Comparison of ENCODE assay signal across 9 mouse cellular contexts in the genomic region with DNA sequence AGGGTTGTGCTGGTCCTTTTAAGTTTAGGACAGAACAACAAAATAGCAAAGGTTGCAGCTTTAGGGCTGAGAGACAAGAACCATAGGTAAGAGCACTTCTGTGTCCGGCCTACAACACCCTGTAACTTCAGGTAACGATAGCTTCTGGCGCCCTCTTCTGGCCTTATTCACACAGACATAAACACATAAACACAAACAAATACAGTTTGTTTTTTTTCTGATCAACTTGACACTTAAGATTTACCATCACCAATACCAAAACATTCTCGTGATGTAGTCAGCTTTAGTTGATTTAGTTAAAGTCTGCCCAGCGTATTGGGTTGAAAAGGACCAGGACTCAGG. TPM values are rescaled to one million over a fixed set of nuclear protein-coding genes. Genes with fewer than 3 reads are reported as not detected.
DNase-seq lines count a peak whose midpoint lies in the region; ATAC-seq and TF ChIP-seq lines count a peak whose summit lies in the region.
"Had no signal": no experiment of that assay in that cellular context is flagged by ENCODE, and none has a peak within 500 bp of the region (broad histone marks: within the 10 kb centered on the region; RNA-seq: fewer than 3 reads in every experiment).

No protein-coding gene starts in this region.

- peak; percentile 17 for DNase-seq in adrenal gland, postnatal 25 days
- no peak for DNase-seq in adrenal gland, adult 8-10 months
- DNase-seq in liver, adult 2 months (ENCODE audit: extremely low read depth, low read depth, low spot score), result peak; percentile 61
- no peak for DNase-seq in liver, embryonic 11.5 days (ENCODE audit: low spot score)
- no peak for DNase-seq in hindbrain, embryonic 14.5 days (ENCODE audit: low spot score)
- DNase-seq in cerebellum, adult 2 months, result no peak

- no peaks in the 10 kb centered on the region for H3K79me2 ChIP-seq in liver, adult 2 months (ENCODE audit: control insufficient read depth, insufficient read depth, low read length)

- H3K36me3 ChIP-seq in liver, adult 2 months (ENCODE audit: control insufficient read depth, insufficient read depth, low read length), result no peaks in the 10 kb centered on the region
- no peaks in the 10 kb centered on the region for H3K36me3 ChIP-seq in liver, embryonic 11.5 days (ENCODE audit: control insufficient read depth, insufficient read depth, low read length)
- peaks cover 43% of the 10 kb centered on the region for H3K36me3 ChIP-seq in hindbrain, embryonic 14.5 days (replicated peaks; ENCODE audit: control insufficient read depth, insufficient read depth)
- H3K36me3 ChIP-seq: stomach, embryonic 15.5 days had no signal

- H3K9me3 ChIP-seq in liver, embryonic 11.5 days (ENCODE audit: control insufficient read depth, low read length), result no peaks in the 10 kb centered on the region
- H3K9me3 ChIP-seq in hindbrain, embryonic 14.5 days (ENCODE audit: control insufficient read depth, low read length), result no peaks in the 10 kb centered on the region
- H3K9me3 ChIP-seq: stomach, embryonic 15.5 days had no signal

- H3K4me2 ChIP-seq in liver, embryonic 11.5 days, result no peak overlapping the region
- no peak overlapping the region for H3K4me2 ChIP-seq in hindbrain, embryonic 14.5 days (replicated peaks)
- H3K4me2 ChIP-seq: stomach, embryonic 15.5 days had no signal

- no peak overlapping the region for H3K4me3 ChIP-seq in liver, adult 2 months (ENCODE audit: insufficient read depth, low read depth, low read length)
- H3K4me3 ChIP-seq in liver, embryonic 11.5 days (ENCODE audit: low read depth, low read length), result no peak overlapping the region
- no peak overlapping the region for H3K4me3 ChIP-seq in hindbrain, embryonic 14.5 days (replicated peaks; ENCODE audit: low read length)
- no peak overlapping the region for H3K4me3 ChIP-seq in cerebellum, adult 2 months (replicated peaks; ENCODE audit: insufficient read depth, low read depth, low read length)
- H3K4me3 ChIP-seq: stomach, embryonic 15.5 days had no signal

- peak; percentile 36 for TF ChIP-seq CTCF in liver, adult 2 months (IDR thresholded peaks at IDR 0.05; ENCODE audit: low read depth, low read length)
- no peak for TF ChIP-seq CTCF in cerebellum, adult 2 months (IDR thresholded peaks at IDR 0.05; ENCODE audit: borderline replicate concordance, insufficient read depth, low read depth, low read length)

- ATAC-seq in liver, embryonic 11.5 days (replicated peaks; ENCODE audit: low FRiP score), result no peak
- ATAC-seq in erythroid progenitor cell, adult 5-6 weeks (replicated peaks; ENCODE audit: low FRiP score, poor library complexity, severe bottlenecking), result peak; percentile 77
- ATAC-seq in neutrophil, adult 5-6 weeks (ENCODE audit: extremely low read depth, insufficient number of reproducible peaks, low FRiP score, poor library complexity, severe bottlenecking), result peak; percentile 76
- no peak for ATAC-seq in hindbrain, embryonic 14.5 days (ENCODE audit: low FRiP score)

- H3K27me3 ChIP-seq in liver, adult 2 months (ENCODE audit: control insufficient read depth, insufficient read depth, low read length), result no peaks in the 10 kb centered on the region
- H3K27me3 ChIP-seq in liver, embryonic 11.5 days (replicated peaks; ENCODE audit: control insufficient read depth, insufficient read depth, low read length), result no peaks in the 10 kb centered on the region
- H3K27me3 ChIP-seq in hindbrain, embryonic 14.5 days (ENCODE audit: control insufficient read depth, insufficient read depth, low read length), result no peaks in the 10 kb centered on the region
- no peaks in the 10 kb centered on the region for H3K27me3 ChIP-seq in cerebellum, adult 2 months (ENCODE audit: control insufficient read depth, insufficient read depth, low read length)
- H3K27me3 ChIP-seq: stomach, embryonic 15.5 days had no signal

- no peak overlapping the region for H3K9ac ChIP-seq in liver, adult 2 months (ENCODE audit: low read depth, low read length)
- H3K9ac ChIP-seq in liver, embryonic 11.5 days (ENCODE audit: low read depth, low read length), result no peak overlapping the region
- H3K9ac ChIP-seq in hindbrain, embryonic 14.5 days, result no peak overlapping the region
- H3K9ac ChIP-seq: stomach, embryonic 15.5 days had no signal

- TF ChIP-seq POLR2A in liver, adult 2 months (IDR thresholded peaks at IDR 0.05; ENCODE audit: extremely low read depth, insufficient read depth, low read length), result no peak
- TF ChIP-seq POLR2A in cerebellum, adult 2 months (IDR thresholded peaks at IDR 0.05; ENCODE audit: borderline replicate concordance, insufficient read depth, low read length), result no peak

- H3K27ac ChIP-seq in liver, adult 2 months (replicated peaks; ENCODE audit: insufficient read depth, low read depth, low read length), result no peak overlapping the region
- H3K27ac ChIP-seq in liver, embryonic 11.5 days (ENCODE audit: low read depth, low read length), result no peak overlapping the region
- H3K27ac ChIP-seq in hindbrain, embryonic 14.5 days, result no peak overlapping the region
- H3K27ac ChIP-seq in cerebellum, adult 2 months (ENCODE audit: insufficient read depth, low read length), result no peak overlapping the region
- H3K27ac ChIP-seq: stomach, embryonic 15.5 days had no signal

- no peaks in the 10 kb centered on the region for H3K4me1 ChIP-seq in liver, adult 2 months (ENCODE audit: control insufficient read depth, insufficient read depth, low read length)
- H3K4me1 ChIP-seq in liver, embryonic 11.5 days (replicated peaks; ENCODE audit: control insufficient read depth, insufficient read depth, low read length), result no peaks in the 10 kb centered on the region
- H3K4me1 ChIP-seq in hindbrain, embryonic 14.5 days (replicated peaks; ENCODE audit: control insufficient read depth, insufficient read depth, low read length), result no peaks in the 10 kb centered on the region
- no peaks in the 10 kb centered on the region for H3K4me1 ChIP-seq in cerebellum, adult 2 months (ENCODE audit: control insufficient read depth, insufficient read depth, low read length)
- H3K4me1 ChIP-seq: stomach, embryonic 15.5 days had no signal

- 58% methylated on average over 5 of the region's 5 CpGs for WGBS in liver, adult 2 months
- 46% methylated on average over 5 of the region's 5 CpGs for WGBS in liver, embryonic 11.5 days
- 51% methylated on average over 5 of the region's 5 CpGs for WGBS in hindbrain, embryonic 14.5 days
- 40% methylated on average over 5 of the region's 5 CpGs for WGBS in cerebellum, adult 2 months

RNA-seq across cellular contexts. Expression of a gene that starts 10.6 kb away (rescaled TPM):
- total RNA-seq in adrenal gland, postnatal 25 days (2021), result 2.2 and 2.7 TPM in 2 replicates
- total RNA-seq in adrenal gland, adult 8-10 months (2022), result 1 to 10 TPM; 1.9 to 3.9 (median 2.4) TPM
- total RNA-seq in liver, adult 2 months (2014; rRNA removed), result 0.13 and 0.37 TPM in 2 replicates
- not detected in 2 replicates for polyA plus RNA-seq in liver, adult 2 months (2012; rRNA removed)
- polyA plus RNA-seq in liver, embryonic 11.5 days (2014; fragmentation: Nextera tagmentation; extraction: Ambion mirVana), result 1.2 and 1.4 TPM in 2 replicates
- total RNA-seq in erythroid progenitor cell, adult 5-6 weeks (2015; ENCODE audit: low replicate concordance), result not detected in 2 replicates
- total RNA-seq in erythroid progenitor cell, adult 5-6 weeks (2017; ENCODE audit: low replicate concordance), result 1.3 TPM in 1 of 2 replicates, not detected in the other
- 2.1 and 2.8 TPM in 2 replicates for total RNA-seq in neutrophil, adult 5-6 weeks (2017)
- polyA plus RNA-seq in hindbrain, embryonic 14.5 days (2014; fragmentation: Nextera tagmentation; extraction: Ambion mirVana), result 2.0 and 2.3 TPM in 2 replicates
- polyA plus RNA-seq in cerebellum, adult 2 months (2012; rRNA removed), result 2.2 and 2.4 TPM in 2 replicates

RNA-seq across cellular contexts. Expression of a gene that starts 10.6 kb away (rescaled TPM):
- total RNA-seq in adrenal gland, postnatal 25 days (2021), result 22.1 and 24.3 TPM in 2 replicates
- 10 to 100 TPM; 24.4 to 30.8 (median 25.5) TPM for total RNA-seq in adrenal gland, adult 8-10 months (2022)
- total RNA-seq in liver, adult 2 months (2014; rRNA removed), result 29.6 and 34.4 TPM in 2 replicates
- polyA plus RNA-seq in liver, adult 2 months (2012; rRNA removed), result 36.0 and 39.8 TPM in 2 replicates
- polyA plus RNA-seq in liver, embryonic 11.5 days (2014; fragmentation: Nextera tagmentation; extraction: Ambion mirVana), result 24.9 and 25.2 TPM in 2 replicates
- 10.5 and 10.9 TPM in 2 replicates for total RNA-seq in erythroid progenitor cell, adult 5-6 weeks (2015; ENCODE audit: low replicate concordance)
- 15.1 and 16.3 TPM in 2 replicates for total RNA-seq in erythroid progenitor cell, adult 5-6 weeks (2017; ENCODE audit: low replicate concordance)
- 43.6 and 44.2 TPM in 2 replicates for total RNA-seq in neutrophil, adult 5-6 weeks (2017)
- 40.2 and 47.0 TPM in 2 replicates for polyA plus RNA-seq in hindbrain, embryonic 14.5 days (2014; fragmentation: Nextera tagmentation; extraction: Ambion mirVana)
- 48.8 and 51.7 TPM in 2 replicates for polyA plus RNA-seq in cerebellum, adult 2 months (2012; rRNA removed)

RNA-seq across cellular contexts. Expression of a gene that starts 42.9 kb away (rescaled TPM):
- 14.8 and 16.8 TPM in 2 replicates for total RNA-seq in adrenal gland, postnatal 25 days (2021)
- 10 to 100 TPM; 11.4 to 16.6 (median 14.4) TPM for total RNA-seq in adrenal gland, adult 8-10 months (2022)
- 1.5 and 2.3 TPM in 2 replicates for total RNA-seq in liver, adult 2 months (2014; rRNA removed)
- polyA plus RNA-seq in liver, adult 2 months (2012; rRNA removed), result 0.22 and 0.46 TPM in 2 replicates
- 44.9 and 47.7 TPM in 2 replicates for polyA plus RNA-seq in liver, embryonic 11.5 days (2014; fragmentation: Nextera tagmentation; extraction: Ambion mirVana)
- total RNA-seq in erythroid progenitor cell, adult 5-6 weeks (2015; ENCODE audit: low replicate concordance), result 4.0 and 6.7 TPM in 2 replicates
- total RNA-seq in erythroid progenitor cell, adult 5-6 weeks (2017; ENCODE audit: low replicate concordance), result 1.6 and 12.1 TPM in 2 replicates
- total RNA-seq in neutrophil, adult 5-6 weeks (2017), result not detected in 2 replicates
- polyA plus RNA-seq in hindbrain, embryonic 14.5 days (2014; fragmentation: Nextera tagmentation; extraction: Ambion mirVana), result 106 and 112 TPM in 2 replicates
- 25.6 and 28.8 TPM in 2 replicates for polyA plus RNA-seq in cerebellum, adult 2 months (2012; rRNA removed)

RNA-seq across cellular contexts. Expression of a gene that starts 56.5 kb away (rescaled TPM):
- 70.4 and 72.7 TPM in 2 replicates for total RNA-seq in adrenal gland, postnatal 25 days (2021)
- total RNA-seq in adrenal gland, adult 8-10 months (2022), result 10 to 100 TPM; 53.1 to 68.6 (median 61.8) TPM
- 9.3 and 9.7 TPM in 2 replicates for total RNA-seq in liver, adult 2 months (2014; rRNA removed)
- polyA plus RNA-seq in liver, adult 2 months (2012; rRNA removed), result 0.91 and 1.3 TPM in 2 replicates
- polyA plus RNA-seq in liver, embryonic 11.5 days (2014; fragmentation: Nextera tagmentation; extraction: Ambion mirVana), result 98.3 and 110 TPM in 2 replicates
- 35.7 and 45.7 TPM in 2 replicates for total RNA-seq in erythroid progenitor cell, adult 5-6 weeks (2015; ENCODE audit: low replicate concordance)
- 49.0 and 72.4 TPM in 2 replicates for total RNA-seq in erythroid progenitor cell, adult 5-6 weeks (2017; ENCODE audit: low replicate concordance)
- 81.8 and 105 TPM in 2 replicates for total RNA-seq in neutrophil, adult 5-6 weeks (2017)
- 83.9 and 84.8 TPM in 2 replicates for polyA plus RNA-seq in hindbrain, embryonic 14.5 days (2014; fragmentation: Nextera tagmentation; extraction: Ambion mirVana)
- polyA plus RNA-seq in cerebellum, adult 2 months (2012; rRNA removed), result 23.2 and 24.0 TPM in 2 replicates

Comparison
In these comparisons a context has a peak if more than half of its experiments do, and no peak if none do; other contexts are left out.
1. DNase-seq: peak in adrenal gland, postnatal 25 days (single experiment) and liver, adult 2 months (single experiment); none in adrenal gland, adult 8-10 months (single experiment), liver, embryonic 11.5 days (single experiment), hindbrain, embryonic 14.5 days (single experiment) and cerebellum, adult 2 months (0 of 2).
2. ATAC-seq: peak in erythroid progenitor cell, adult 5-6 weeks (single experiment) and neutrophil, adult 5-6 weeks (single experiment); none in liver, embryonic 11.5 days (single experiment) and hindbrain, embryonic 14.5 days (single experiment).